Mouse (Mus musculus): ENCODE measurements around the gene Lcn12. TPM values are rescaled to one million over a fixed set of nuclear protein-coding genes. Genes with fewer than 3 reads are reported as not detected.

The Lcn12 gene
- not detected for polyA plus RNA-seq (2014; fragmentation: Illumina TruSeq; extraction: RNeasy Lipid Tissue Mini Kit (QIAGEN cat#74804); ENCODE audit: low read depth, low replicate concordance)

GRCm38 (mm10) chr2:25493476-25493961 is at the start of gene Lcn12:
TSS of gene Lcn12 (minus strand) at chr2:25493911.

DNA sequence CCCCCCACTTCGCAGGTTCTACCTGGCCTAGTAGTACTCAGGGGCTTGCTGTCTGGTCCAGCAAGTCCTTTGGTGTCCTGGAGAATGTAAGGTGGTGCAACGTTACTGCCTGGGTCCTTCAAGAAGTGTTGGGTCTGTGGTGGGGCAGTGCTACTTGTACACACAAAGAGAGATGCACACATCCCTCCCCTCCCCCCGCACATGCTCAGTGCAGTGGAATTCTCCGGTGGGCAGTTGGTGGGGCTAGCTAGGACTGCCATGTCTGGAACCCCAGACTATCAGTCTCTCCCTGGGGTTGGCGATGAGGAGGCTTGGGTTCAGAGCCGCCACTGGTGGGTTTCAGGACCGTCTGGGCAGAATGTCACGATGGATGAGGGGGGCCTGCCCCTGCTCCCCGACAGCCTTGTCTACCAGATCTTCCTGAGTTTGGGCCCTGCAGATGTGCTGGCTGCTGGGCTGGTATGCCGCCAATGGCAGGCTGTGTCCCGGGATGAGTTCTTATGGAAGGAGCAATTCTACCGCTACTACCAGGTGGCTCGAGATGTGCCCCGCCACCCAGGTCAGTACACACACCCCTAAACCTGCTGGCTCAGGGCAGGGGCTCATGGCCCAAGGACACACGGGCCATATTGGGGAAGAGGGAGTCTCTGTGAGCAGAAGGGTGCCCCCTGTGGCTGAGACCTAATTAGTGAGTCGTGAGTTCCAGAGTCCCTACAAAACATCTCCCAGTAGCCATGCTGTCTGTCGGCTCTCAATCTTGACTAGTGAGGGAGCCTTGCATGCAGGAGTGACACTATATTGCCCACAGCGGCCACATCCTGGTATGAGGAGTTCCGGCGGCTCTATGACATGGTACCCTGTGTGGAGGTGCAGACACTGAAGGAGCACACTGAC is 8.1 kb upstream of the Lcn12 start, which contains the start of gene C8g:
TSS of gene C8g (minus strand) at position 127 of the 894 bp plus-strand sequence.

GRCm38 (mm10) chr2:25500576-25501405 is 7.1 kb upstream of the Lcn12 start, which contains the start of gene Fbxw5:
TSS of gene Fbxw5 (plus strand) at chr2:25500750.

GRCm38 (mm10) chr2:25469969-25470368 is 23.7 kb downstream of the Lcn12 start, which contains the start of gene Ptgds:
TSS of gene Ptgds (minus strand) at chr2:25470046.

DNA sequence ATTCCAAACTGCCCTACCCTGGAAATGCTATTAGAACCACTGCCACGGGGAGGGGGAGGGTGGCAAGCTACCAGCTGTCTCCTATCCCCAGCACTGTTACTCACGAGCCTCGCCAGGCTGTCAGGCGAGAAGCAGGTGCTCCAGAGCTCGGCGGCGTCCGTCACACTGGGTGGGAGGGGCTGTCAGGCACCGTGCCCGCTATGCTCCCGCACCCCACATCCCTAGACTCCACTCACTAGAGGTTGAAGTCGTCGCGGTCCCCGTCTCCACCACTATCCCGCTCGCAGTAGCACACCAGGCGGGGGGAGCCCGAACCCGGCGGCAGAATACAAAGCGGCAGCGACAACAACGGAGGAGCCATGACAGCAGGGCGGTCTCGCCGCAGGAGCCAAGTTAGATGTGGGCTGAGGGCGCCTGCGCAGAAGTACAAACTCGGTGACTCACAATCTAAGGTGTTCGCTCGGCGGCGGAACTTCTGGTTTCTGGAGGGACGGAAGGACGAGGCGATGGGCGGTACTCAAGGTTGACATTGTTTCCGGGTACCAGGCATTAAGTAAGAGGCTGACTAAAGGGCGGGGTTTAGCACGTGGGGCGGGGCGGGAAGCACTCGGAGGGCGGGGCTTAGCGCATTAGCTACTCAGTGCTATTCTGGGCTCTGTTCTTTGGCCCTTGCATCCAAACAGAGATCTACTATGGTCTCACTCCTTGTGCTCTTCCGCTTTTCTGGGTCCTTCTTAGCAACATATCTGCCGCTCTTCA is 33.0 kb downstream of the Lcn12 start, which contains the start of gene Paxx:
TSS of gene Paxx (minus strand) at position 544 of the 759 bp plus-strand sequence.

DNA sequence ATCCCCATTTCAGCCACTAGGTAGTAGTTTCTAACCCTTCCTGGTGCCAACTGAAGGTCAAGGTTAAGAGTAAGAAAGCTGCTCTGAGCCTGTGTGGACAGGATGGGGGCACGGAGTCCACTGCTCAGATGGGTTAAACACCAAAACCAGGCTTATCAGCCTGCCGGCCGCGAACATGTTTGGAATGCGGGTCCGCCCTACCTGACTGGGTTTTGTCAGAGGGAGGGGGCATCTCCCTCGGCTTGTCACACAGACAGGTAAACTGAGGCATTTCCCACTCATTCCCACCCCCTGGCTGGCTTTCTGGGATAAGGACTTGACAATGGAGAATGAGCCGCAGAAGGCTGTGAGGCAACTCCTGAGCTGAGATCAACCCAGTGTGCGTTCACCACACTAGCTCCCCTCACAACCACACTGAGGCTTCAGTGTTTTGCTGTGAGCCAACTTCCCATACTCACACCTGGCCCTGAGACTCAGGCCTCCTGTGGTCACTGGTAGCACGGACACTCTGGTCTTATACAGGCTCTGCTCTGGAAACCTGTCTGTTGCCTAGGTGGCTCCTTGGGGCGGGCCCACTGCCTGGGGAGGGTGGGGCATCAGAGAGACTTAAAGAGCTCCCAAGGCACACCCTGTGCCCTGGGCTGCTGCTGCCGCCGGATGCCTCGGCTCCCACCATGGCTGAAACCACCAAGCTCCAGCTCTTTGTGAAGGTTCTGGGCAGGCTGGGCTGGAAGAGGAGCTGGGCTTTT is 37.3 kb downstream of the Lcn12 start, which contains the start of gene Clic3:
TSS of gene Clic3 (plus strand) at position 634 of the 749 bp plus-strand sequence.

Other genes starting within 250 kb of the Lcn12 start
- 0.69 TPM for gene AL732309.1, start 247.0 kb downstream of the Lcn12 start, polyA plus RNA-seq (2014; fragmentation: Illumina TruSeq; extraction: RNeasy Lipid Tissue Mini Kit (QIAGEN cat#74804); ENCODE audit: low read depth, low replicate concordance)
- gene Tmem203, start 238.5 kb downstream of the Lcn12 start, polyA plus RNA-seq (2014; fragmentation: Illumina TruSeq; extraction: RNeasy Lipid Tissue Mini Kit (QIAGEN cat#74804); ENCODE audit: low read depth, low replicate concordance), result 0.85 TPM
- gene Tprn, start 231.3 kb downstream of the Lcn12 start, polyA plus RNA-seq (2014; fragmentation: Illumina TruSeq; extraction: RNeasy Lipid Tissue Mini Kit (QIAGEN cat#74804); ENCODE audit: low read depth, low replicate concordance), result 0.19 TPM
- 2.6 TPM for gene Ssna1, start 221.5 kb downstream of the Lcn12 start, polyA plus RNA-seq (2014; fragmentation: Illumina TruSeq; extraction: RNeasy Lipid Tissue Mini Kit (QIAGEN cat#74804); ENCODE audit: low read depth, low replicate concordance)
- gene Anapc2, start 221.4 kb downstream of the Lcn12 start, polyA plus RNA-seq (2014; fragmentation: Illumina TruSeq; extraction: RNeasy Lipid Tissue Mini Kit (QIAGEN cat#74804); ENCODE audit: low read depth, low replicate concordance), result 7.9 TPM
- not detected for gene Tmem210, start 205.8 kb downstream of the Lcn12 start, polyA plus RNA-seq (2014; fragmentation: Illumina TruSeq; extraction: RNeasy Lipid Tissue Mini Kit (QIAGEN cat#74804); ENCODE audit: low read depth, low replicate concordance)
- not detected for gene Lrrc26, start 204.0 kb downstream of the Lcn12 start, polyA plus RNA-seq (2014; fragmentation: Illumina TruSeq; extraction: RNeasy Lipid Tissue Mini Kit (QIAGEN cat#74804); ENCODE audit: low read depth, low replicate concordance)
- gene Grin1, start 174.7 kb downstream of the Lcn12 start, polyA plus RNA-seq (2014; fragmentation: Illumina TruSeq; extraction: RNeasy Lipid Tissue Mini Kit (QIAGEN cat#74804); ENCODE audit: low read depth, low replicate concordance), result not detected
- 8.7 TPM for gene Man1b1, start 161.6 kb downstream of the Lcn12 start, polyA plus RNA-seq (2014; fragmentation: Illumina TruSeq; extraction: RNeasy Lipid Tissue Mini Kit (QIAGEN cat#74804); ENCODE audit: low read depth, low replicate concordance)
- 4.9 TPM for gene Dpp7, start 137.6 kb downstream of the Lcn12 start, polyA plus RNA-seq (2014; fragmentation: Illumina TruSeq; extraction: RNeasy Lipid Tissue Mini Kit (QIAGEN cat#74804); ENCODE audit: low read depth, low replicate concordance)
- 1.8 TPM for gene Uap1l1, start 128.2 kb downstream of the Lcn12 start, polyA plus RNA-seq (2014; fragmentation: Illumina TruSeq; extraction: RNeasy Lipid Tissue Mini Kit (QIAGEN cat#74804); ENCODE audit: low read depth, low replicate concordance)
- not detected for gene Sapcd2, start 121.6 kb downstream of the Lcn12 start, polyA plus RNA-seq (2014; fragmentation: Illumina TruSeq; extraction: RNeasy Lipid Tissue Mini Kit (QIAGEN cat#74804); ENCODE audit: low read depth, low replicate concordance)
- not detected for gene Entpd2, start 98.0 kb downstream of the Lcn12 start, polyA plus RNA-seq (2014; fragmentation: Illumina TruSeq; extraction: RNeasy Lipid Tissue Mini Kit (QIAGEN cat#74804); ENCODE audit: low read depth, low replicate concordance)
- gene Npdc1, start 94.6 kb downstream of the Lcn12 start, polyA plus RNA-seq (2014; fragmentation: Illumina TruSeq; extraction: RNeasy Lipid Tissue Mini Kit (QIAGEN cat#74804); ENCODE audit: low read depth, low replicate concordance), result 1.1 TPM
- gene Fut7, start 70.6 kb downstream of the Lcn12 start, polyA plus RNA-seq (2014; fragmentation: Illumina TruSeq; extraction: RNeasy Lipid Tissue Mini Kit (QIAGEN cat#74804); ENCODE audit: low read depth, low replicate concordance), result not detected
- gene Abca2, start 65.2 kb downstream of the Lcn12 start, polyA plus RNA-seq (2014; fragmentation: Illumina TruSeq; extraction: RNeasy Lipid Tissue Mini Kit (QIAGEN cat#74804); ENCODE audit: low read depth, low replicate concordance), result 2.0 TPM
- gene Clic3, start 37.1 kb downstream of the Lcn12 start, polyA plus RNA-seq (2014; fragmentation: Illumina TruSeq; extraction: RNeasy Lipid Tissue Mini Kit (QIAGEN cat#74804); ENCODE audit: low read depth, low replicate concordance), result not detected
- gene Paxx, start 32.8 kb downstream of the Lcn12 start, polyA plus RNA-seq (2014; fragmentation: Illumina TruSeq; extraction: RNeasy Lipid Tissue Mini Kit (QIAGEN cat#74804); ENCODE audit: low read depth, low replicate concordance), result 57.0 TPM
- gene Ptgds, start 23.9 kb downstream of the Lcn12 start, polyA plus RNA-seq (2014; fragmentation: Illumina TruSeq; extraction: RNeasy Lipid Tissue Mini Kit (QIAGEN cat#74804); ENCODE audit: low read depth, low replicate concordance), result 2.1 TPM
- 1.9 TPM for gene Fbxw5, start 6.8 kb upstream of the Lcn12 start, polyA plus RNA-seq (2014; fragmentation: Illumina TruSeq; extraction: RNeasy Lipid Tissue Mini Kit (QIAGEN cat#74804); ENCODE audit: low read depth, low replicate concordance)
- gene C8g, start 7.8 kb upstream of the Lcn12 start, polyA plus RNA-seq (2014; fragmentation: Illumina TruSeq; extraction: RNeasy Lipid Tissue Mini Kit (QIAGEN cat#74804); ENCODE audit: low read depth, low replicate concordance), result 156 TPM
- 0.93 TPM for gene Traf2, start 53.0 kb upstream of the Lcn12 start, polyA plus RNA-seq (2014; fragmentation: Illumina TruSeq; extraction: RNeasy Lipid Tissue Mini Kit (QIAGEN cat#74804); ENCODE audit: low read depth, low replicate concordance)
- 9.1 TPM for gene Edf1, start 63.9 kb upstream of the Lcn12 start, polyA plus RNA-seq (2014; fragmentation: Illumina TruSeq; extraction: RNeasy Lipid Tissue Mini Kit (QIAGEN cat#74804); ENCODE audit: low read depth, low replicate concordance)
- gene Mamdc4, start 80.9 kb upstream of the Lcn12 start, polyA plus RNA-seq (2014; fragmentation: Illumina TruSeq; extraction: RNeasy Lipid Tissue Mini Kit (QIAGEN cat#74804); ENCODE audit: low read depth, low replicate concordance), result not detected
- 3.5 TPM for gene Phpt1, start 81.3 kb upstream of the Lcn12 start, polyA plus RNA-seq (2014; fragmentation: Illumina TruSeq; extraction: RNeasy Lipid Tissue Mini Kit (QIAGEN cat#74804); ENCODE audit: low read depth, low replicate concordance)
- gene Ajm1, start 87.8 kb upstream of the Lcn12 start, polyA plus RNA-seq (2014; fragmentation: Illumina TruSeq; extraction: RNeasy Lipid Tissue Mini Kit (QIAGEN cat#74804); ENCODE audit: low read depth, low replicate concordance), result not detected
- gene Rabl6, start 114.6 kb upstream of the Lcn12 start, polyA plus RNA-seq (2014; fragmentation: Illumina TruSeq; extraction: RNeasy Lipid Tissue Mini Kit (QIAGEN cat#74804); ENCODE audit: low read depth, low replicate concordance), result 7.1 TPM
- gene Ccdc183, start 123.8 kb upstream of the Lcn12 start, polyA plus RNA-seq (2014; fragmentation: Illumina TruSeq; extraction: RNeasy Lipid Tissue Mini Kit (QIAGEN cat#74804); ENCODE audit: low read depth, low replicate concordance), result not detected
- 7.4 TPM for gene Tmem141, start 128.1 kb upstream of the Lcn12 start, polyA plus RNA-seq (2014; fragmentation: Illumina TruSeq; extraction: RNeasy Lipid Tissue Mini Kit (QIAGEN cat#74804); ENCODE audit: low read depth, low replicate concordance)
- 34.9 TPM for gene Fcna, start 134.1 kb upstream of the Lcn12 start, polyA plus RNA-seq (2014; fragmentation: Illumina TruSeq; extraction: RNeasy Lipid Tissue Mini Kit (QIAGEN cat#74804); ENCODE audit: low read depth, low replicate concordance)
- not detected for gene Lcn8, start 159.2 kb upstream of the Lcn12 start, polyA plus RNA-seq (2014; fragmentation: Illumina TruSeq; extraction: RNeasy Lipid Tissue Mini Kit (QIAGEN cat#74804); ENCODE audit: low read depth, low replicate concordance)
- gene Lcn5, start 164.0 kb upstream of the Lcn12 start, polyA plus RNA-seq (2014; fragmentation: Illumina TruSeq; extraction: RNeasy Lipid Tissue Mini Kit (QIAGEN cat#74804); ENCODE audit: low read depth, low replicate concordance), result not detected
- gene Lcn6, start 182.9 kb upstream of the Lcn12 start, polyA plus RNA-seq (2014; fragmentation: Illumina TruSeq; extraction: RNeasy Lipid Tissue Mini Kit (QIAGEN cat#74804); ENCODE audit: low read depth, low replicate concordance), result not detected
- gene Lcn10, start 188.8 kb upstream of the Lcn12 start, polyA plus RNA-seq (2014; fragmentation: Illumina TruSeq; extraction: RNeasy Lipid Tissue Mini Kit (QIAGEN cat#74804); ENCODE audit: low read depth, low replicate concordance), result not detected
- gene Obp2a, start 206.1 kb upstream of the Lcn12 start, polyA plus RNA-seq (2014; fragmentation: Illumina TruSeq; extraction: RNeasy Lipid Tissue Mini Kit (QIAGEN cat#74804); ENCODE audit: low read depth, low replicate concordance), result not detected
- gene Bmyc, start 212.8 kb upstream of the Lcn12 start, polyA plus RNA-seq (2014; fragmentation: Illumina TruSeq; extraction: RNeasy Lipid Tissue Mini Kit (QIAGEN cat#74804); ENCODE audit: low read depth, low replicate concordance), result 0.72 TPM
- not detected for gene Obp2b, start 243.1 kb upstream of the Lcn12 start, polyA plus RNA-seq (2014; fragmentation: Illumina TruSeq; extraction: RNeasy Lipid Tissue Mini Kit (QIAGEN cat#74804); ENCODE audit: low read depth, low replicate concordance)